Mouse (Mus musculus): ENCODE measurements around the gene Olfr1037. TPM values are rescaled to one million over a fixed set of nuclear protein-coding genes. Genes with fewer than 3 reads are reported as not detected.
"Not testable (repeated sequence)": the region's sequence is repeated elsewhere in the genome, so short reads cannot be mapped to it uniquely, and the experiment has no call there.

Olfr1037 gene
- not detected for total RNA-seq (2021)
- long read RNA-seq, experiment 1 = 0 reads
- long read RNA-seq, experiment 2 = 0 reads

DNA sequence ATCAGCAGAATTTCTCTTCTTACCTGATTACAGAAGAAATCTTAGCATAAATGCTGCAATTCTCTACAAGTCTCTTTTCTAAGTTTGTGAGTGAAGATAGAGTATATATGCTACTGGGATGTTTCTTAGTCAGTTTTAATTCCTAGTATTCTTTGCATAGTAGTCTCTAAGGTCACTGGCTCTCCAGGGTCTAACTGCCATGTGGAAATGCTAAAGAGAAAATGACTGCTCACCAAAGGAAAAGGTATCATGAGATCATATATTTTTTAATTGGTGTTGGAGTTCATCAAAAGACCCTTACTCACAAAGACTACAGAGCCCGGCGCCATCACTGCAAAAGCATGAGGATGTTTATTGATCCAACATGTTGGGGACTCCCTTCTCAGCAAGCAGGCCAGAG is at the start of gene Olfr1037:
TSS of gene Olfr1037 (minus strand) at position 101 of the 400 bp plus-strand sequence.
- no peak for DNase-seq
- intact Hi-C loops (cut with DNase I) = no loop called here

GRCm38 (mm10) chr2:86135828-86136227 is 48.6 kb upstream of the Olfr1037 start, which contains the start of gene Olfr1039:
Gene Olfr1039, minus strand, starts transcription at chr2:86135928.
- DNase-seq = no peak
- intact Hi-C loops (cut with DNase I) = no loop called here

- intact Hi-C loops (cut with DNase I); DNase-seq: not testable (repeated sequence)
Observed at GRCm38 (mm10) chr2:86080478-86080877, 6.7 kb downstream of the Olfr1037 start.

DNA sequence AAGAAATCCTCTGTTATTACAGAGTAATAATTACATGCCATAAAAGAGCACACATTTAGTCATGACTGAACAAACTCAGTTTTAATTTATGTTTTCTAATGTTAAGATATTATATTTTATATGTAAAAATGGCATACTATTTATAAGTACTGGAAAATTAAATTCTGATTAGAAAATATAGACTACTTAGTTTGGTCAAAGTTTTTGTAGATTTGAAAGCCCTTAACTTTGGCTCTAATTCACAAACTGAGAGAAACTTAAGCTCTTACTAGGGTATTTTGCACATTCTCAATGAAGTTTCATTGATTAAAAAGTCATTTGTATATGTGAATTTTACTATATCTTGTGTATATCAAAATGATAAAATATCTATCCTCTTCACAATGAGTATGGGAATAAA is 13.5 kb downstream of the Olfr1037 start, which contains the start of gene Olfr1036:
TSS of gene Olfr1036 (plus strand) at position 301 of the 400 bp plus-strand sequence.
- DNase-seq; intact Hi-C loops (cut with DNase I): not testable (repeated sequence)

- intact Hi-C loops (cut with DNase I) = no loop called here
Observed at GRCm38 (mm10) chr2:86070189-86070588, 17.0 kb downstream of the Olfr1037 start.

GRCm38 (mm10) chr2:86063766-86064165 is 23.4 kb downstream of the Olfr1037 start:
- DNase-seq; intact Hi-C loops (cut with DNase I): not testable (repeated sequence)

More at GRCm38 (mm10) chr2:86070189-86070588, 17.0 kb downstream of the Olfr1037 start:
- DNase-seq = no peak

DNA sequence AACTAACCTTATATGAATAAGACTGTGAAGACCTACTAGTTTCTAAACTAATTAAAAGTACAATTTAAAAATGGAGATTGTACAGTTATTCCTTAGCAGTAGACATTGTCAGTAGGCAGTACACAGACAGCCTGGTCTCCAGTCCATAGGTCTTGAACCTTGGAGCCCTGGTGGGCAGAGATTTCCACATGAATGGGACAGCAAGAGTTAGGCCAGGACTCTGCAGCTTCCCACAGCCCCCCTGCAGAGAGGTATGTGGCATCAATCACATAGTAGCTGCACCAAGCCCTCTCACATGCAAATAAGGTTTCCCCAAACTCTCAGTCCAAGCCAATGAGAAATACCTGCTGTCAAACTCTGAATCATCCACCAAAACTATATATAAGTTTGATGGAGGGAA is 36.4 kb downstream of the Olfr1037 start:
- intact Hi-C loops (cut with DNase I); DNase-seq: not testable (repeated sequence)

DNA sequence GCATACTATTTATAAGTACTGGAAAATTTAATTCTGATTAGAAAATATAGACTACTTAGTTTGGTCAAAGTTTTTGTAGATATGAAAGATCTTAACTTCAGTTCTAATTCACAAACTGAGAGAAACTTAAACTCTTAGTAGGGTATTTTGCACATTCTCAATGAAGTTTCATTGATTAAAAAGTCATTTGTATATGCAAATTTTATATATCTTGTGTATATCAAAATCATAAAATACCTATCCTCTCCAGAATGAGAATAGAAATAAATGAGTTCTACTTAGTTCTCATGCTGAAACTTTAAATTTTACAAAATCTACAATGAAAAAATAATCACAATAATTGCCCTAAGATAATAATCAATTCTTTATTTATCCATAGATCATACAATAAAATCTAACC is 41.6 kb downstream of the Olfr1037 start, which contains the start of gene Olfr1034:
TSS of gene Olfr1034 (plus strand) at position 301 of the 400 bp plus-strand sequence.
- intact Hi-C loops (cut with DNase I) = no loop called here
- no peak for DNase-seq

Other genes with a start within 250 kb of the Olfr1037 start
- gene Olfr1019, start 241.9 kb downstream of the Olfr1037 start, total RNA-seq (2021) = not detected
- gene Olfr1020, start 240.4 kb downstream of the Olfr1037 start, total RNA-seq (2021) = not detected
- not detected for gene Olfr1022, start 218.8 kb downstream of the Olfr1037 start, total RNA-seq (2021)
- gene Olfr1023, start 201.7 kb downstream of the Olfr1037 start, total RNA-seq (2021) = not detected
- gene Olfr1024, start 182.3 kb downstream of the Olfr1037 start, total RNA-seq (2021) = not detected
- not detected for gene Olfr1025-ps1, start 172.2 kb downstream of the Olfr1037 start, total RNA-seq (2021)
- not detected for gene Olfr1026, start 165.8 kb downstream of the Olfr1037 start, total RNA-seq (2021)
- not detected for gene Olfr1028, start 136.9 kb downstream of the Olfr1037 start, total RNA-seq (2021)
- gene Olfr1029, start 113.5 kb downstream of the Olfr1037 start, total RNA-seq (2021) = not detected
- gene Olfr1030, start 108.1 kb downstream of the Olfr1037 start, total RNA-seq (2021) = not detected
- not detected for gene Olfr1031, start 97.1 kb downstream of the Olfr1037 start, total RNA-seq (2021)
- gene Olfr1032, start 81.8 kb downstream of the Olfr1037 start, total RNA-seq (2021) = not detected
- gene Olfr1033, start 66.8 kb downstream of the Olfr1037 start, total RNA-seq (2021) = 1 to 10 TPM; 3.4 to 7.1 TPM
- gene Olfr1034, start 41.5 kb downstream of the Olfr1037 start, total RNA-seq (2021) = under 1 TPM; 0.10 to 0.29 TPM
- gene Olfr1036, start 13.4 kb downstream of the Olfr1037 start, total RNA-seq (2021) = not detected
- gene Olfr1039, start 48.5 kb upstream of the Olfr1037 start, total RNA-seq (2021) = not detected
- not detected for gene Olfr1040, start 59.3 kb upstream of the Olfr1037 start, total RNA-seq (2021)
- not detected for gene Olfr1042, start 74.5 kb upstream of the Olfr1037 start, total RNA-seq (2021)
- gene Olfr1043, start 80.1 kb upstream of the Olfr1037 start, total RNA-seq (2021) = not detected
- not detected for gene Olfr1044, start 90.4 kb upstream of the Olfr1037 start, total RNA-seq (2021)
- not detected for gene Olfr52, start 98.3 kb upstream of the Olfr1037 start, total RNA-seq (2021)
- not detected for gene Olfr1045, start 115.6 kb upstream of the Olfr1037 start, total RNA-seq (2021)
- not detected for gene Olfr1046, start 131.9 kb upstream of the Olfr1037 start, total RNA-seq (2021)
- gene Olfr1047, start 144.0 kb upstream of the Olfr1037 start, total RNA-seq (2021) = not detected
- gene Olfr1048, start 152.9 kb upstream of the Olfr1037 start, total RNA-seq (2021) = not detected
- not detected for gene Olfr1049, start 170.9 kb upstream of the Olfr1037 start, total RNA-seq (2021)
- gene Olfr1051, start 191.7 kb upstream of the Olfr1037 start, total RNA-seq (2021) = not detected
- not detected for gene Olfr1052, start 205.1 kb upstream of the Olfr1037 start, total RNA-seq (2021)
- not detected for gene Olfr1053, start 227.9 kb upstream of the Olfr1037 start, total RNA-seq (2021)
- not detected for gene Olfr1054, start 248.0 kb upstream of the Olfr1037 start, total RNA-seq (2021)